Mouse (Mus musculus) cerebellum, adult 11-12 months (tissue): ENCODE data around the gene Bmpr1b.
A peak's percentile ranks its signal among the peaks of the same experiment; 100 is the strongest.

Experiments used
- DNase-seq: peaks from one replicate; pipeline ENCODE4 v3.0.0; 2022

Bmpr1b gene

DNA sequence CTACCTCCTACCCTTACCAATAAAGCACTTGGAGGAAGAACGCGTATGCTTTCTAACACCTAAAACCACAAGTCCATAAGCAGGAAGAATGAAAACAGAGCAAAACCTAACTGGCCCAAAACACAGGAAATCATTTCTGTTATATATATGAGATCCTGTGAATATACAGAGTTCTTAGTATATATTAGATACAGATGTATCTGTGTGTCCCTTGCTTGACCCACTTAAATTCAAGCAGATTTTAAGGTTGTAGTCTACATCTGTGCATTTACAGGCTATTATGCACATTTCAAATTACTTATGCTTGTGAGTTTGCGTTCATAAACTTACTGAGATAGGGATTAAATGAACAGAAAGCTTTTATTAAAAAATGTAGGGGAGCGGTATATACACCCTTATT, 271.5 kb downstream of the Bmpr1b start:
- no peak for DNase-seq

DNA sequence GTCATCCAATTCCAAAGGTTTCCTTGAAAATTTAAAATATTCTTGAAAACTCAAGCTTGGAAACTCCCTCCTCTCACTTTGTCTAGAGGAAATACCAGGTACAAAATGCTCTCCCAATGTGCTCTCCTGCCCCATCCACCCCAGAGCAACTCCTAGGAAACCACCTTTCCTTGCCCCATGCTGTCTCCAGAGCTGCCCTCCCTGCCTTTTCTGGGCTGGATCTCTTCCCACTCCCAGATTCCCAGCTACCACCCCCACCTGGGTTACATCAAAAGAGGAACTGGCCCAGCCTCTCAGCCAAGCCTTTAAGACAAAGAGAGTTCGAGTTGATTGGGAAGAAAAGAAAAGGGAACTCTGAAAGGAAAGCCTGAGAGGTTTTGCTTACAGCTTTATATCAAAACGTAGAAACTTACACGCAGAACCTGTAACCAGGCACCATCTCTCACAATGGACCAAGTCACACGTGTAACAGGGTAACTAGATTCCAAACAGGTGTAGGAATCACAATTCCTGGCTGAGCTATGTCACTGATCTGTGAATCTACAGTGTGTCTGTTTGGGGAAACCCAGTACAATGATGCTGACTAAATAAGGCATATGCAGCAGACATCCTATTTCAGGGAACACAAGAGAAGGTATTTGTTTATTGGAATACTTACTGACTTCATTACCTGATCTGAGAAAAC, 272.2 kb downstream of the Bmpr1b start:
- no peak for DNase-seq

DNA sequence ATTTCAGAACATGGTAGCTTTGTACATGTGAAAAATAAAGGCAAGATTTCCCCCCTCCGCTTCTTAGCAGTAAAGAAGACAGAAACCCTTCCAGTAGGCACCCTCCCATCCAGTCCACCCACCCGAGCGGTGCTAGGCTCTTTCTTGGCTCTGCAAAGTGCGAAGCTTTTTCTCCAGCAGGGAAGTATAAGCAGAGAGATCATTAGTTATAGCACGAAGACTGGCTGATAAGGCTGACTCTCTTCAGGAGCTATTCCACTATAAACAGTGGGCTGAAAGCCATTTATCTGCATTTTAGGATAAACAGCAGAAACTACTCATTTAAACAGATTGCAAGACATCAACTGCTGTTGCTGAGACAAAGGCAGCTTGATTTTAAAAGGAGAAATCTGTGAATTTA, 274.1 kb downstream of the Bmpr1b start:
- no peak for DNase-seq

DNA sequence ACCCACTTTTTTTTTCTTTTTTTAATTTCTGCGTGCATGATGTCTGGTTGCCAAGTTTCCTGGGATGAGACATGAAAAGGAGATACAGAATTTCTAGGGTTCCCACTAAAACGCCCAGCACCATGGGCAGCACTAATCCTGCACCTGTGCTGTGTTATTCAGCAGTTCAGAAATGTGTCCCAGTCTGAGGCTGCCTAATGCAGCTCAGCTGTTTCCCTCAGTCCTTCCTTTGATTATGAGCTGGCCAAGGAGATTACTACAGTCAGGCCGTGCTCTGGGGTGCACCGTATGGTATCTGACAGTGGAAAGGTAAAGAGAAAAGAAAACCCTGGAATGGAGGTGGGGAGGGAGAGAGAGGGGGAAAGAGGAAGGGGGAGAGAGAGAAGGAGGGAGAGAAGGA, 278.6 kb downstream of the Bmpr1b start:
- no peak for DNase-seq

DNA sequence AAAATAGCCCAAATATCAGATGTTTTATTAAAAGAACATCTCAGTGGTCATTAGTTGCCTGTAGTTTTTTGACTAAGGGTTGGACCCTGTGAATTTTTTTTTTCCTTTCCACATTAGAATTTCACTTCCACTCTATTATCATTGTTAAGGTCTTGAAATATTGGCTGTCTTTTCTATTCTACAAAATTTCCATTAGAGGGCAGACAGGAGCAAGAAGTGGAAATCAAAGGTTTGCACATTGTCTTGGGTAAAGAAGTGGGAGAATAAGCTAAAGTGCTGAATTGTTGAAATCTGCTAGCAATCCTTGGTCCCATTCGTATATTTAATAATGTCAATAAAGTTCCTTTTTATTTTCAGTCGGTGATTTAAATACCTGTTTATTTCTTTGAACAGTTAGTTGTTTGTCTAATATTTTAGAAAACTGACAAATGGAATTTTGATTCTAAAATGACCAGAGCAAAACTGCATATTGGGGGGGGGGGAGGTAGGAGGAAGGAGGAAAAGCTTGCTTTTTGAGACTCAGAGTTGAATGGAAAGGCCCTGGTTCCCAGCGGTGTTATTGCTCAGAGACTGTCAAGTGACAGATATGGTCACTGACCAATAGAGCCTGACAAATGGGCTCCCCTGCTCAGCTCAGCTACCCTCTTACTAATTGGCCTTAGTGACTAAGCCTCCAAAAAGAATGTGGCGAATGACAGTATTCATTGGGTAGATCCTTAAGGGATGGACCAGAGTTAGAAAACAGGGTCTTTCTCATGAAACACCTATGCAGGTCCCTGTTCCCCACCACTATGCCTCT, 281.6 kb downstream of the Bmpr1b start:
- no peak for DNase-seq

DNA sequence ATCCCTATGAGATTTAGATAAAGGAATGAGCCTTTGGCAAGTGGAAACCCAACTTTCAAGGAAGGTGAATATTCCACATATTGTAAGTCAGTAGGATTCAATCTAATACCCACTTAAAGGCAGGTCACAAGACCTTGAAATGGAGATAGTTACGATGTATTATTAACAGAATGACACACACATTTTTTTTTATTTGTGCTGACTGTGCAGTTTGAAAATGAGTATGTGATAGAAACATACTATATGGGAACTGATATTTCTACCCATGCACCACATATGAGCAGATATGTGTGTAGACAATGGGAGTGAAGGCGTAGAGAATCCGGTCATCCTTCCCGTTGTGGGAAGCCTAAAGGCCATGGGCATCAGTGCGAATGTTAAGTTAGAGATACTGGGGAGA, 285.0 kb downstream of the Bmpr1b start:
- DNase-seq, result no peak

DNA sequence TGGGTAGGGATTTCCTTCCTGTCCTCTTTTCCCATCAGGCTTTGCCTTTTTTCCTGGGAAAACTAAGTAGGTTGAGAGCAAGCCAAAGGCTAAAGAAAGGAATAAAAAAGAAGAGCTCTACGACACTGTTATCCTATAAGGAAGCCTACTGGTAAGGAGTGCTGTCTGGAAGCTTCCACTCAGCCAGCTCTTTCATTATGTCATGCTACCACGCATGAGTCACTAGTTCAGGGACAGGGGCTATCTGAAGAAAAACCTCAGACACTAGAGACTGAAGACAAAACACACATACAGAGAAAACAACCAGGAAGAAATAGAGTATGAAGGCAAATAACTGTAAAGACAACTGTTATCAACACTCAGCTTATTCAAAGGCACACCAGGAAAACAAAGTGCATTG, 286.7 kb downstream of the Bmpr1b start:
- no peak for DNase-seq

DNA sequence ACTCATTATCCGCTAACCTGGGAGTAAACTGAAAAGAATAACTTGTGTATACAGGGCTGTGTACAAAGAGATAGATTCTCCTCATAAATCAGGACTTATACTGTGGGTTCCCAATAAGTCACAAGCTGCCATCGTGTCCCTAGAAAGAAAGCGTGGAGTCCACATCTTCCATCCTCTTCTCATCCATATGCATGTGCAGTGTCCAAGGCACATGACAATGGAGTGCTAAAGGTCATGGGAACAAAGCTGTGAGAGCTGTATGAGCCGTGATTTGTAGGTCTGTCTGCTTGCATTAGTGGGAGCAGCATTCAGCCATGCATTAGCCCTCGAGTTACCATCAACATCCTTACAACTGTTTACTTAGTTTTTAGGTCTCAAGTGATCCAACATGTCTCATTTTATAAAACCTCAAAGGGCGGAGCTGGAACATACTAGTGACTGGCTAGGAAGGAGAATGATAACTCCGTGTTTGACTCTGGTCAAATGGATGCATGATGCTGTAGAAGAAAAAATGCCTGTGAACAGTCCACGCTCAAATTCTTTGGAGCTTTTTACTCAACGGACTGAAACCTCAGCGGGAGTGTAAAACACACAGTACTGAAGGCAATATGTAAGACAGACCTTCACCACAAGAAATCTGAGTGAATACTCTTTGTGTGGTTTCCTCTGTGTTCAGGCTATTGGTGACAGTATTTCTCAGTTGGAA, 296.7 kb downstream of the Bmpr1b start:
- DNase-seq, result no peak

DNA sequence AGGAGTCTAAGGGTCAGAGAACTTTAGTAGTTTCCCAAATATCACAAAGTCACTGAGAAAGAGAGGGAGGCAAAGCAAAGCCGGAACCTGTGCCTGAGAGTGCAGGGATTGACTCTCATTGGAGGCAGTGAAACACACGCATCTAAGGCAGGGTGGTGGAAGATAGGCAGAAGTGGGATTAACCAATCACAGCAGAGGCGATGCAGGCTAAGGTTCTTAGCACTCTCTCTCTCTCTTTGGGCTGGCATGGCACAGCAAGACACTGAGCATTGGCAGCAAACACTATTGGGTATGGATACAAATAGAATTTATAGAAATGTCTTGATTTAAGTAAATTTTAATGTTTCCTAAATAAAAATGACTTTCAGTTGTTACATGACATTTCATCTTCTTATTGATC, 297.4 kb downstream of the Bmpr1b start:
- no peak for DNase-seq

DNA sequence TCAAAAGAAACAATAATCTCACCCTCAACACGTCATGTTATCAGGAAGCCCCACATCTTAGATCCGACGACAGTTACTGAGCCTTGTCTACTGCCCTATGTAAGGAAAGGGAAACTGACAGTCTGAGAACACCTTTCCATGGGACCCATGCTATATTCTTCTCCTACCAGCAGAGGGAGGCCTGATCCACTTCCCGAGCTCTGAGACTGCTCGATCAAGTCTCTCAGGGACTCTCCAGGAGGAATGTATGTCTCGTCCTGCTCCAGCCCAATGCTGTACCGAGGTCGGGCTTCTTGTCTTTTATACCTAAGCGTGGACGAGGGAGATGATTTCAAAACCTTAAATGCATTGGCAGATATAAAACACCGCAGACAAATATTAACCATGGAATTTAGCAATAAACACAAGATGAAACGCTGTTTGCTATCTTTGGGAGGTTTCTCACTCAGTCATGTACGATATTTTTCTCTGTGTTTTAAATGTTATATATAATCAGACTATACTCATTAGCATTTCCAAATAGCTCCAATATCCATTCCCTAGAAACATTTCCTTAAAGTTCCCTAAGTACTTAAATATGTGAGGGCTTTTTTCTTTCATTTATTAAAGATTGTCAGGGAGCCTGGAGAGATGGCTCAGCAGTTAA, 306.3 kb downstream of the Bmpr1b start:
- peak; percentile 7 for DNase-seq

DNA sequence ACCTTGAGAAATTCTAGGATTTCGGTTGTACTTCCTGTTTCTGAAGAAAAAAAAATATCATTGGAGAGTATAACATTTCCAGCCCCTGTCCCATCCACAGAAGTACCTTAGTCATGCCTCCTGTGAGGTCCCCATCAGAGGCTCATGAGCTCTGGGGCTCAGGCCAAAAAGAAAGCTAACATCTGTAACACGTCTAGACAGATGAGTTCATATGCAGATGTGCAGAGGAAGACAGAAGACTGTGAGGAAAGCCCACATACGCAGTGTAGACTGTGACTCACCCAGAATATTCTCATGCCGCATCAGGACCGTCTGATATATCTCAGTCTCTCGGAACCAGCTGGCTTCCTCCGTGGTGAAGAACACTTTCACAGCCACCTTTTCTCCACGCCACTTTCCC, 312.1 kb downstream of the Bmpr1b start:
- DNase-seq, result no peak

DNA sequence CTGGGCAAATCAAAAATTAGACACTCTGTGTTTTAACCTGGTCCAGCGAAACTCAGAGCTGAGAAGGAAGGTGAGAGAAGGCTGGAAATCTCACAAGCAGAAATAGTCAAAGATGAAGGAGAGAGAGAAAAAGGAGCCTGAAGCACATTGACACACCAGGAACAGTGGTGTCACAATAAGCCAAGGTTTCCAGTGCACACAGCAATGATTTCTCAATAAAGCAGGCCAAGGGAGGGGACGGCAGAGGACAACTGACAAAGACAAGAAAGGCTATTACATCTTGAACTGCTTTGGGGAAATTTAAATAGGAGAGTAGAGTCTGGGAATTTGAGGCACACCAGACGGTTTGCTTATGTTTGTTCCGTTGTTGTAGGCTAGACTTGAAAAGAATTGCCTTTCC, 314.9 kb downstream of the Bmpr1b start:
- no peak for DNase-seq

DNA sequence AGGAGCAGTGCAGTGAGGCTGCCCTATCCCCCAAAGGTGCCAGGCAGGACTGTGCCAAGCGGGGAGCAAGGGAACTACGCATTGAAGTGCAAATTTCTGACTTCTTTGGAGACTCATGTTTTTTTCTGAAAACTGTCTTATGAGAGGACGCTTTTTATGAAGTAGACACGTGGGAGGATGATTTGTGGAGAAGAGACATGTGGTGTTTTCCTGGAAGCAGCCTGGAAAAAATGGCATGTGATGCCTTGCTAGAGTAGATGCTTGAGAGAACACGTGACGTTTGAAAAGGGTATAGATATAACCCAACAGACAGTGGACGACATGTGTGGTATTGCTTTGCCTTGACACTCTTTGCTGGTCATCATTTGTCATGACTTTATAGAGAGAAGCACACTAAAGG, 319.1 kb downstream of the Bmpr1b start:
- no peak for DNase-seq

DNA sequence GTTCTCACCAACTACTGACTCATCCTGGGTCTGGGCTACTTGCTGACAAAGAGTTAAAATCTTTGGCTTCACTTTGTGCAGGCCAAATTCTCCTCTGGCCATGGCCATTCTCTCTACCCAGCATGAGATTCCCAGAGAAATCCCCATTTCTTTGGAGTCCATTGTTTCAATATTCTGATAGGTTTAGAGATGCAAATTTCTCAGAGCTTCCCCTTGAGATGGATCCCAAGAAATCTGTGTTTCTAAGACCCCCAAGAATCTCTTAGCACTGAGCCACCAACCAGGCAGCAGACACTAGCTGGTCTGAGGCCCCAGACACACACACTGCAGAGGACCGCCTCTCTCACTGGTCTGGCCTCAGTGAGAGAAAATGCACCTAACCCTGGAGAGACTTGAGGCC, 320.0 kb downstream of the Bmpr1b start:
- no peak for DNase-seq

DNA sequence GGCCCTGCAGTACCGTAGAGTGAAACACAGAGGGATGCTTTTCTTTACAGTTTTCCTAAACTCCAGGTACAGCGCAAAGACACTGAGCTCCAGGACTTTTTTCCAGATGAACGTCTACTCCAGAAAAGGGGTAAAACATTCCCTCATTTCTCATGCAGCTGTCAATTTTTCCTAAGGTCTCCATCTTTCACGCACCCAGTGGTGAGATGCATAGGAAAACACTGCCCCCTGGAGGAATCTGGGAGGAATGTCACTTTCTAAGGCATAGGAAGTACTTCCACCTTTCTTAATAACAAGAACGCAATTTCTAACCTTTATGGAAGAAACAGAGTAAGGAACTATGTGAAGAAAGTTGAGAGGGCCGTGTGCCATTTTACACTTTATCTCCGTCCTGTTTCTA, 330.4 kb downstream of the Bmpr1b start:
- DNase-seq, result peak; percentile 20

DNA sequence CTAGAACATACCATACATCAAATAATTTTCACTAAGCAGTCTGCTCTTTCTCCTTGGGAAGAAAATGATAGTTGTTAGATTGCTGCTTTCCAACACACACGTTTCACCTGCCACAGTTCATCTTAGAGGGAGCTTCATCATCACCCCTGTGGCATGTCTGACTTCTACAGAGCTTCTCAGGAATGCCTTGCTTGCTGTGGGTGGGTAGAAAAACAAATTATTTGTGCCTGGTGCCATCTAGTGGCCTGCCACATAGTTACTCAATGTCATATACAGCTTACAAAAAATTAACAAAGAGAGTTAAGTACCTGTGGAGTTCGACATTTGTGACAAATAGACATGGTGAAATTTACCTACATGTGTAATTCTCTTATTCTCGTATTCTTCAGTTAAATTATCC, 338.1 kb downstream of the Bmpr1b start:
- DNase-seq, result peak; percentile 72

DNA sequence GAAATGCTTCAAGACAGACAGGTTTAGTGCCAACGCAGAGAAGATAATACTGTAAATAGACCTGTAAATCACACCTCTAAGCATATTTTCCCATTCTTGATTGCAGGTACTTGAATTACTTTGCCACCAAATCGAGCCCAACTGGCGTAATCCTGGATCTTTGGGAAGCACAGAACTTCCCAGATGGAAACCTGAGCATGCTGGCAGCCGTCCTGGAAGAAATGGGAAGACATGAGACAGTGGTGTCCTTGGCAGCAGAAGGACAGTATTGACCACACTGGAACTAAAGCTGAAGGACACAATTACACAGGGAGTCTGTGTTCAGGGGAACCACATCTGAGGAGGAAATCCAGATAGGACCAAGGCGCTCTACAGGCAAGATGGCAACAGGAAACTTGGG, 340.9 kb downstream of the Bmpr1b start:
- DNase-seq, result peak; percentile 20

DNA sequence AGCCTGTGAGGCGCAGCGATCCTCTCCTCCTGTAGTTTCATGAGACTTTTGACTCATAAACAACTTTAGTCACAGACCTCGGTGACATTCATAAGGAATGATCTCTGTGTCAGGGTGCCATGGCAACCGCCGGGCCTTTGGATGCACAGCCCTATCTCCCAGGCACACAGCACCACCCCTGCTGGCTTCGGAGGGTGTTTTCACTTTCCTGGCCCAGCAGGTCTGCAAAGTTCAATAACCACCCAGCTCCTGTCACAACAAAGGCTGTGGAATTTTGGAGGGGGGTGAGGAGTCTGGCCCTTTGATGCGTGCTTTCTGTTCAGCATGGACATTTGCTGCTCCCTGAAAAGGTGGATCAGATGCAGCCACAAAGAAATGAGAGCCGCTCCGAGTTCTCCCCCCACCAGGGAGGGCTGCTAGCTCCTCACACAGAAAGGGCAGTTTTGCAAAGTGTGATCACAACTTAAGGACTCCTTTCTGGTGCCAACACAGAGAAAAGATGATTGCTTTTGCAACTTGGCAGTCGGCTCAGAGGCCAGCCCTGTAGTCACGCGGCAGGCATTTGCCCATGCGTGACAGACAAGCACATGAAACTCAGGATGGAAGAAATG, 349.8 kb downstream of the Bmpr1b start:
- DNase-seq, result no peak

DNA sequence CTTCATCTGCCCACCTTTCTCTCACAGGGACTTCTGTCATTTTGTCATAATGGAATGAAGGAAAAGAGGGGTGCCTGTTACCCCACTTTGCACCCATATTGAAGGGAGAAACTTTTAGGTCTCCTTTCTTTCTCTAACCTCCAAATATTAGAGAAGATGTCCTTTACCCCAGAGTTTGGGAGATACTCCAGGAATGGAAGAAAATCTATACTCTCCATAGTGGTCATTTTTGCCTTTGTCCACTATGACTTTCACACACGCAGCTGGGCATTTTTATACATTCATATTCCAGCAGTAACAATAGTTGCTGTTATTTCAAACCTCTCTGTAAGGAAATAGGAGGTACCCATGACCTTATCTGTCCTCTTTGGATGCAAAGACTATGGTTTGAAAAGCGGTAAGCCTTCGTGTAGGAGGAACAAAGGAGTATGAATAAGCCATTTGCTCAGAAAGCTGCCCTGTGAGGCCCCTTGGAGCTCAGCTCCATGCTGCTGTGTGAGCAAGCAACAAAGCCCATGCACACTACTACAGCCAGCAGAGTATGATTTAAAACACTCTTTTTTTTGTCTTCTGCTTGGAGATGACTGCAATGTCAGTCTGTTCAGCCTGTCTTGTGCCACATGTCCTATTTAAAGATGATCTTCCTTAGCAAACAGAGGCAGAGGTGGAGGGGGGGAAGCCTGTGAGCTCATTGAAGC, 350.5 kb downstream of the Bmpr1b start:
- no peak for DNase-seq

DNA sequence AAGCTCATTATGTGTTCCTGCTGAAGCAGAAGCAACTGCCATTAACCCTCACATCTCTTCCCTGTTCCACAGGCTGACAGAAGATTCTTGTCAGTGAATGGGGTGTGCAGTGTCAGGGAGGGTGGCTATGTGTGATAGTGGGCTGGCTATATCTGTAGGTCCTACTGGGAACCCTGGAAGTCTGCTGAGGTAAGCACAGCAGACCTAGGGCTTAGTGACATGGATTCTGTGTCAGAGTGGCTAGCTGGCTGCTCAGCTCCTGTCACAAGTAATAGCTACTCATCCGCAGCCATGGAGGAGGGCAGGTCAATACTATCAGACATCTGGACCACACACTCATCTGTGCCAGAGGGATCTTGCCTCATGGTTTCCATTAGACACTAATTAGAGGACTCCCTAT, 354.4 kb downstream of the Bmpr1b start:
- DNase-seq, result no peak

DNA sequence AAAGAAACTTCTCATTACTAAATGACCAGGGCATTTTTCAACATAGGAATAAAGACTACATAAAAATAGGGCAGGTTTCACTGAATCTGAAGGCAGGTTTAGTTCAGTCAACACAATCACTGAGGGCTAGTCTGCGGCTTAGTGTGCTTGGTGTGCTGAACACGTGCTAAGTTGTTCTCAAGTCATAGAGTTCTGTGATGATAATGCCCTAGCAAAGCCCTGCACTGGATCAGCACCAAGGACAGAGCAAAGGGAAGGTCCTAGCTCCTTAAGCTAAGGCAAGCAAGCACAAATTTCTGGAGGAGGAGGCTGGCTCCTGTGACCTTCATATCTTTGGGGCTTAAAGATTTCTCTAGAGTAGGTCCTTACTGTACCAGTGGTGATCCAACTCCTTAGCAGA, 357.9 kb downstream of the Bmpr1b start:
- DNase-seq, result no peak

DNA sequence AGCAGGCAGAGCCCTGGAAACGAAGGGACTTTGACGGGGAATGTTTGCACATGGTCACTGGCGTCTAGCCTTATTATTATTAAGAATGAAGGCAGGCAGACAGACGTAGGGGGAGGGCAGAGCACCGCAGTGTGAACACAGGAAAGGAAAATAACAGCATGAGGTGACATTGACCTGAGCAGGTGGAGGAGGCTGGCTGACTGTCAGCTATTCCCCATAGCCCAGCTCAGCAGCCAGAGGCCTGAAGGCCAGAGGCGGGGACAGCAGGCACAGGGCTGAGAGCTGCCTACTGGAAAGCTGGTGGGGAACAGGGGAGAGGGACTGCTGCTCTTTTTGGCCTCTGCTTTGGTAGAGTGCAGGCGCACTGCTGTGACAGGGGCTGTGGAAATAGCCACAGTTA, 358.3 kb downstream of the Bmpr1b start:
- peak; percentile 80 for DNase-seq

DNA sequence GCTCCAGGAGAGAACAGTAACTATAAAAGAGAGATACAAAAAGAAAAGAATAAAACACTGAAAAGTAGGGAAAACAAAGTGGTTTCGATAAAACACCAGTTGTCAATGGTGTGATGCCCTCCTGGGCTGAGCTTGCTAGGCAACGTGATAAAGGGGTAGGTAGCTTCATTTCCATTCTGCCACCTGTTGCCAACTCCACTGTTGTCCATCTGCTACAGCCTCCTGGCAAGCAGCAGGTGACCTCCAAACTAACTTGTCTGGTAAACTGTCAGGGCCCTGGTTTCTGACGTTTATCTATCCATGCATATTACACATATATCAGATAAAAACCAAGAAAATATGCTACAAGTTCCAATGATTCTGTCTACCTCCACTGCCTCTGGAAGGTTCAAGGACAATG, 359.6 kb downstream of the Bmpr1b start:
- DNase-seq, result peak; percentile 69
